Mouse (Mus musculus) cortical plate, adult 2 months (tissue): ENCODE results near the gene Tent5c.

Experiments used
- CTCF ChIP-seq: fragments of 200-500 bp; IDR thresholded peaks from 2 replicates; pipeline ENCODE4 v1.5.1; 2011; ENCODE audit warnings: mild to moderate bottlenecking, control low read depth, low read length; ENCODE audit not compliant: insufficient read depth; ENCODE audit errors: extremely low read depth
- POLR2A ChIP-seq: fragments of 200-500 bp; IDR thresholded peaks from 2 replicates; pipeline ENCODE4 v1.6.1; 2011; ENCODE audit warnings: mild to moderate bottlenecking, low read length, control low read depth; ENCODE audit not compliant: insufficient read depth; ENCODE audit errors: extremely low read depth

GRCm38 (mm10) chr3:100501899-100502298, 12.8 kb upstream of the Tent5c start:
- TF ChIP-seq CTCF (no peak), POLR2A (no peak)
